Mouse (Mus musculus) heart, postnatal 0 days (tissue): Measurements from ENCODE around the gene Gm11634.

Experiments
- CTCF ChIP-seq: IDR thresholded peaks from 2 replicates; pipeline ENCODE4 v1.5.1; 2016; ENCODE audit warnings: antibody characterized with exemption, control low read depth, low read depth
- EP300 ChIP-seq: IDR thresholded peaks from 2 replicates; pipeline ENCODE4 v1.6.1; 2016; ENCODE audit warnings: antibody characterized with exemption, low read depth

DNA sequence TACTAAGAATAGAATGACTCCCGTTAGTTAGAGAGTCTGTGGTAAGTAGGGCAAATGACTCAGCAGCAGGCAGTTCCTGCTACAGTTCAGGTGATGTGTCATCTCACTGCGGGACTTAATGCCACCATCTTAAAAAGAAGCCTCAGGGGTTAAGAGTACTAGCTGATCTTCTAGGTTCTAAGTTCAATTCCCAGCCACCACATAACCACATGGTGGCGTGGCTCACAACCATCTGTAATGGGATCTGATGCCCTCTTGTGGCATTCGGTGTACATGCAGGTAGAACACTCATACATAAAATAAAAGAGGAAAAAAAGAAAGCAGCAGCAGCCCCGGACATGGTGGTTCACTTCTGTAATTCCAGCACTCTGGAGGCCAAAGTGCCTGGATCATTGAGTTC, 36.7 kb downstream of the Gm11634 start:
- TF ChIP-seq CTCF (peak; percentile 86), EP300 (no peak)
